Mouse (Mus musculus) gastrocnemius, postnatal 10 days (tissue): Measurements from ENCODE around the gene Pdcd2l. TPM values are rescaled to one million over a fixed set of nuclear protein-coding genes. Genes with fewer than 3 reads are reported as not detected.

Experiments
- DNase-seq: peaks from one replicate; pipeline ENCODE4 v3.0.0; 2021; ENCODE audit warnings: mixed read lengths
- total RNA-seq, 2 experiments: library from RNA; stranded (reverse); gene quantifications; 2 replicates each; pipeline ENCODE4 v1.2.3; 2021

Pdcd2l gene
- total RNA-seq, 2 experiments from 2014 or later, result 19.5 to 23.2 TPM

DNA sequence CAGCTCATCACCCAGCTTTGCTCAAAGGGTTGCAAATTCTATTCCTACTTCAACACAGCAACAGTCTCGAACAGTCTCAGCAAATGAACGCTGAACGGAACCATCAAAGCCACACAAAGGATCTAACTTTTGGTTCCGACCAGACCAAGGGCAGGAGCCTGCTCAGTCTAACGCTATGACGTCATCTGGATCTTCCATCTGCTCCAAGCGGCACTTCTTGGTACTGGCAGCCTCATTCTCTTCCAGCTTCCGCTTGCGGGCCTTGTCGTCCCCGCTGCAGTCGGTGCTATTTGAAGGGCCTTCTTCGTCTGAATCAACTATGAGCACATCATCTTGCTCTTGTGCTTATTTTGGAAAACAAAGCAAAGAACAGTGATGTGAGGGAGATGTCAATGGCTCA lies 55.3 kb downstream of the Pdcd2l start:
- DNase-seq, result no peak

- no peak for DNase-seq
Measured at GRCm38 (mm10) chr7:34139493-34139892, 57.0 kb downstream of the Pdcd2l start.

Other genes starting within 250 kb of the Pdcd2l start
- gene Scgb2b27, start 182.7 kb downstream of the Pdcd2l start, total RNA-seq, result not detected
- gene Scgb1b27, start 175.2 kb downstream of the Pdcd2l start, total RNA-seq, result not detected
- gene Scgb1b30, start 101.2 kb downstream of the Pdcd2l start, total RNA-seq, result not detected
- gene Wtip, start 63.4 kb downstream of the Pdcd2l start, total RNA-seq, result 10 to 100 TPM; 10.5 to 15.2 TPM
- gene Uba2, start 27.1 kb downstream of the Pdcd2l start, total RNA-seq, result 10 to 100 TPM; 47.2 to 55.3 TPM
- 100 to 1,000 TPM; 954 to 962 TPM for gene Gpi1, start 33.7 kb upstream of the Pdcd2l start, total RNA-seq
- gene Gm6096, start 54.4 kb upstream of the Pdcd2l start, total RNA-seq, result not detected
- 10 to 100 TPM; 51.2 to 64.1 TPM for gene 4931406P16Rik, start 116.9 kb upstream of the Pdcd2l start, total RNA-seq
- gene Lsm14a, start 196.7 kb upstream of the Pdcd2l start, total RNA-seq, result 10 to 100 TPM; 77.2 to 84.3 TPM